Mouse (Mus musculus): Measurements from ENCODE around the gene Bcar1. TPM values are rescaled to one million over a fixed set of nuclear protein-coding genes. Genes with fewer than 3 reads are reported as not detected.
A peak's percentile ranks its signal among the peaks of the same experiment; 100 is the strongest.

The Bcar1 gene
- total RNA-seq, 2 experiments from 2014 or later, result not detected

DNA sequence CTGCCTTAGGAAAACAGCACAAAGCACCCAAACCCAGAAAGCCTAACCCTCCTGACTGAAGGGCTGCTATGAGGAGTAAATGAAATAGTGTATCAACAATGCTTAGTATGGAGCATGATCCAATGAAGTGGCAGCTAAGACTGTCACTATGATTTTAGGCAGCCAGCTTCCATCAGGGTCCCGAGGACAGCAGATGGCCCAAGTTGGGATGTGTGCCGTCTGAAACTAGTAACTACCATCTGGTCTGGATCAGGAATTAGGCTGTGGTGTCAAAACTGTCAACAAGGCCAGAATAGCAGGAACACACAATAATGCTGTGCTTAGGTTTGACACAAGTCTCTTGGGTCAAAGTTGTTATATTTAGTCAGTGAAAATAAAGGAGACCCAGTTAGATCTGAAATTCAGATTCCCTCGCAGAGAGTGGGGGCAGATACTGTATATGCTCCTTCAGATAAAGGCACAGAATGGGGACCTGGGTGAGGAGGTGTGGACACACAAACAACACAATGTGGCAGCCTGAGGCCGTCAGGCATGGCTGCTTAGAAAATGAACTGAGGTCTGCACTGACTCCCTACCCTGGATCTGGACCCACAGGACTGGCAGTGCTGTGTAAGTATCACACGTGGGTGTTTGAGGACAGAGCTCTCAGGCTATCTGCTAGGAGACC lies 27.5 kb upstream of the Bcar1 start:
- ATAC-seq (replicated peaks; ENCODE audit: poor library complexity, severe bottlenecking), result no peak

GRCm38 (mm10) chr8:111769764-111770428 lies 26.3 kb upstream of the Bcar1 start:
- ATAC-seq (replicated peaks; ENCODE audit: poor library complexity, severe bottlenecking), result no peak

GRCm38 (mm10) chr8:111769296-111769695 lies 25.7 kb upstream of the Bcar1 start:
- no peak for ATAC-seq (replicated peaks; ENCODE audit: poor library complexity, severe bottlenecking)

- no peak for ATAC-seq (replicated peaks; ENCODE audit: poor library complexity, severe bottlenecking)
These were observed 25.0 kb upstream of the Bcar1 start for GRCm38 (mm10) chr8:111768651-111769050.

- ATAC-seq (replicated peaks; ENCODE audit: poor library complexity, severe bottlenecking), result no peak
These were observed 22.0 kb upstream of the Bcar1 start for GRCm38 (mm10) chr8:111765616-111766015.

GRCm38 (mm10) chr8:111765096-111765495 lies 21.5 kb upstream of the Bcar1 start:
- ATAC-seq (replicated peaks; ENCODE audit: poor library complexity, severe bottlenecking), result no peak

DNA sequence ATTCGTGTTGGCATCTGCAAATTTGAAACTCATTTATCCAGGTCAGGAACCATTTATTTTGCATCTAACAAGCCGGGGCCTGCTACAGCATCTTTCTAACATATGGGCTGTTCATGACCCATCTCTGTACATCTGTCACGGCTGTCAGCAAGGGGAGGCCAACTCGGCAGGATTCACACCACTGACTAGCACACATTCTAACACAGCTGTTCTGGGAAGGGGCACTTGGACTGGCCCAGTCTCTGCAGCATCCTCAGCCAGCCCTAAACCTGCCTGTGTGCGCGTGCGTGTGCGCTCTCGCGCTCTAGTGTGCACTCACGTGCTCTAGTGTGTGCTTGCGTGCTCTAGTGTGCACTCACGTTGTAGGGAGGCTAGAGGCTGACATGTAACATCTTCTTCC lies 17.1 kb upstream of the Bcar1 start:
- ATAC-seq (replicated peaks; ENCODE audit: poor library complexity, severe bottlenecking), result no peak

DNA sequence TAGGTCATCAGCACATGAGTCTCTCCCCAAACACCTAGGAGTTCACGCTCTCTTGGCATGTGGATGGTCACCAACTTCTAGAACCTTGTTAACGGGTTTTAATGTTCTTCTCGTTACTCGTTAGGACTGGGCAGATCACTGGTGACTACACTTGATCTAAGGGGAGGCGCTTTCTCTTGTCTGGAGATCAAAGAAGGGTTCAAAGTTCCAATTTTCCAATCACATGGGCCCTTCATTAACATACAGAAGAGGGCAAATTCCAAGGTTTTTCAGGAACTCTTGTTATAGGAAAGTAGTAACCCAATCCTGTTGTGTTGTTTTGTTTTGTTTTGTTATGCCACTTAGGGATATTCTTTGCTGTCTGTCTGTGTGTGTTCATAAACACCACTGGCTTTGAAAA lies 15.2 kb upstream of the Bcar1 start:
- ATAC-seq (replicated peaks; ENCODE audit: poor library complexity, severe bottlenecking), result no peak

DNA sequence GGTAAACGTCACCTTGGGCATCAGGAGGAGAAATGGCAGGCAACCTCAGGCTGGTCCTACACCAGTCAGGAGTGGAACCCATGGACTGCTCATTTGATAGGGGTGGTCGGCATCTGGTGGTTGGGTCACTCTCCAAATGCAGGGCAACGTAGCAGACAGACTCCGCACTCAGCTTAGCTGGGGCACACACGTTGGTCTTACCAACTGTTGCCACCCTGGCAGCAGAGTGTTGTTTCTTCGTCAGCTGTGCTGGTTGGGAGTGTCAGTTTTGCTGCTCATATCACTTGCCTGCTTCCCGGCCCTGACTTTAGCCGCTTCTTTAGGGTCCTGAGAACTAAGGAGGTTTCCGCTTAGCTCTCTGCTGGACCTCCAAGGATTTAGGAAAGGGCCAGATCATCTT lies 14.0 kb upstream of the Bcar1 start:
- ATAC-seq (replicated peaks; ENCODE audit: poor library complexity, severe bottlenecking), result no peak

DNA sequence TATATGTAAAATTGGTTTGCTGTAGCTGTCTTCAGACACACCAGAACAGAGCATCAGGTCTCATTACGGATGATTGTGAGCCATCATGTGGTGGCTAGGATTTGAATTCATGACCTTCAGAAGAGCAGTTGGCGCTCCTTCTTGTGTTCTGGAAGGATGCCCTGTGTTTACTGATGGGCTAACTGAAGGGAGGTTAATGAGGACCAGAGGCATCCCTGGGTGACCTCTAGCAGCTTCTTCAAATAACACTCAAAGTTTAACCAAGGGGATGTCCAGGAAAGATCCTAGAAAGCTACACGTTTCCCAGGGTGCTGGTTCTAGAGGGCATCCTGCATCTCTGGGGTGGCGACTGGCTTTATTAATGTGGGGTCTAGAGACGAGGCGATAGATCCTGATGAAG lies 11.1 kb upstream of the Bcar1 start:
- no peak for ATAC-seq (replicated peaks; ENCODE audit: poor library complexity, severe bottlenecking)

- ATAC-seq (replicated peaks; ENCODE audit: poor library complexity, severe bottlenecking), result no peak
These were observed 10.5 kb upstream of the Bcar1 start for GRCm38 (mm10) chr8:111754088-111754487.

DNA sequence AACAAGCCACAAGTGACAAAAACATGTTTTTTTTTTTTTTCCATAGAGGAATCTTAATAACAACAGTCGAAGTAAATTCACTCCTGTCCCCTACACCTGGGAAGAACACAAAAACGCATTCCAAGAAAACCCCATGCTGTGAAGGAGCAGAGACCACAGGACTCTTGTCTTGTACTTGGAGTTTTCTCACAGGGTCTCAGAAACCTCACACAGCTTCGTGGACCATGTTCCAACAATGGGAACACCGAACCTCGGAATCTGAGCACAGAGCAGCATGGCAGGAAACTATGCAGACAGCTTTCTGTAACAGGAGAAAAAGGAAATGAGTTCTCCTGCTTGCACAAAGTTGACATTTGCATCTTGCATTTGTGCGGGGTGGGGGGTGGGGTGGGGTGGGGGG lies 5.2 kb upstream of the Bcar1 start:
- ATAC-seq (replicated peaks; ENCODE audit: poor library complexity, severe bottlenecking), result no peak

- no peak for ATAC-seq (replicated peaks; ENCODE audit: poor library complexity, severe bottlenecking)
These were observed 4.4 kb upstream of the Bcar1 start for GRCm38 (mm10) chr8:111747866-111748649.

DNA sequence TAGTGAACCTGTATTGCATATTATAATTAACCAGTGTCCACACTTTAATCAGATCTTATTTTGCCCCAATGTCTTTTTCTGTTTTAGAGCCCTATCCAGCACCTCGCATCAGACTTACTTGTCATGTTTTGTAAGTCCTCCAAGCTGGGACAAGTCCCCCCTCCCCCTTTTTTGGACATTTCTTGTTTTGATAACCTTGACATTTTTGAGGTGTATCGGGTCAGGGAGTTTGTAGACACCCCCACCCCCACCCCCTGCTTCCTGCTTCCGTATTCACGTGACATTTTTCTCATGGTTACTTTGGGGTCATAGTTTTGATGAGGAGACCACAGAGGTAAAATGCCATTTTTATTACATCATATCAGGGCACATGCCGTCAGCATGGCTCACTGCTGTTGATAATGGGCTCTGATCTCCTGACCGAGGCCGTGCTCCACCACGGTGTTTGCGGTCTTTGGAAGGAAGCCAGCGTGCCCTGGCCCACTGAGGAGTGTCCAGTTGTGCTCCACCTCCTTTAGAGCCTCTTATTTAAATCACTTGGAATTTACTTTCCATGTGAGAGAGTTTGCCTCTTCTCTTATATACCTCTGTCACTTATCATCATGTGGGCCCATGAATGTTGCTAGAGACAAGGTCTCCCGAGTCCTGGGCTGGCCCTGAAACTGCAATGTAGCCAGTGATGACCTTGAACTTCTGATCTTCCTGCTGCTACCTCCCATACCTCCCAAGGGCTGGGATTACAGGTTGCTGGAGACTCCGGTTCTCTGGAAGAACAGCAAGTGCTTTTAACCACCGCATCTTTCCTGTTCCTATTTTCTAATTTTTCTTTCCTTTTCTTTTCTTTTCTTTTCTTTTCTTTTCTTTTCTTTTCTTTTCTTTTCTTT lies 3.2 kb upstream of the Bcar1 start:
- ATAC-seq (replicated peaks; ENCODE audit: poor library complexity, severe bottlenecking), result no peak

- peak; percentile 65 for ATAC-seq (replicated peaks; ENCODE audit: poor library complexity, severe bottlenecking)
These were observed 2.2 kb upstream of the Bcar1 start for GRCm38 (mm10) chr8:111745591-111746418.

DNA sequence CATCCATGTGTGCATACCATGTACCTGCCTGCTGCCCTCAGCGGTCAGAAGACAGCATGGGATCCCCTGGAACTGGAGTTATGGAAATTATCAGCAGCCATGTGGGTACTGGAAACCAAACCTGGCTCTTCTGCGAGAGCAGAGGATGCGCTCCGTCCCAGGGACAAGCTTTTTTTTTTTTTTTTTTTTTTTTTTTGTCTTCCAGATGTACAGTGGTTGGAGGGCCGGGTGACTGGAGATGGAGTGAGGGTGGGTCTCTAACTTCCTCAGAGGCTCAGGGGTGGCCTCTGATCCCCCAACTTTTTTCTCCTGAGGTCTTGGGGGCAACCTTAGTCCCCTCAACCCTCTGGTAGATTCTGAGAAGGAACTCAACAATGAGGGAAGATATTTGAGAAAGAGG lies 1.5 kb upstream of the Bcar1 start:
- no peak for ATAC-seq (replicated peaks; ENCODE audit: poor library complexity, severe bottlenecking)

DNA sequence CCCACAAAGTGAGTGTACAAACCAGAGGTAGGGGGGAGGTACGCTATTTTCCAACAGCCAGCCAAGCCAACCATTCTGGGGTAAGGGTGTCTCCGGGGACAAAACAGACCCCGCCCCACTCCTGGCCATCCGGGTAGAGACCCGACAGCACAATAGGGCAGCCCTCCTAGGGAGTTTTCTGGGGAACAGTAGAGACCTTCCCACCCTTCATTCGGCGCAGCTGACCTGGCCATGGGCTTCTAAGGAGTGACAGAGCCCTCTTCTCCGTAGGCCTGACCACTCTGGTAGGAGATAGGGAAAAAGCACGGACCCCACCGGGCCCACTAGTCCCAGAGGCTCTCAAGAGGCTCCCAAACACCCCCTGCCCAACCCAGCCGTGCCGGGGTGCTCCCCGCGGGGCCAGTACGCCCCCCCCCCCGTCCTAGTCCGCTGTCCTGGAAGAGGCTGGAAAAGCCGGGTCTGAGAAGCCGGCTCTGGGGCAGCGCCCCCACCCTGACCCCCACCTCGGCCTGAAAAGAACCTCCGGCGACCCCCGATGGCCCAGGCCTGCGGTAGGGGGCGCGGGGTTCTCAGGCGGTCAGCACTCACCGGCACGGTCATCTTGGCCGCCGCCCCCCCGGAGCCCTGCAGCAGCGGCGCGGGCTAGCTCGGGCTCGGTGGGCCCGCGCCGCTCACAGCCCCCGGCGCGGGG lies 363 bp downstream of the Bcar1 start:
- no peak for ATAC-seq (replicated peaks; ENCODE audit: poor library complexity, severe bottlenecking)

- ATAC-seq (replicated peaks; ENCODE audit: poor library complexity, severe bottlenecking), result no peak
These were observed 1.2 kb downstream of the Bcar1 start for GRCm38 (mm10) chr8:111742261-111743037.

All from granulocyte monocyte progenitor cell, adult 5-6 weeks (primary cell).